Mouse (Mus musculus) lung, embryonic 16.5 days (tissue): ENCODE results near the gene Sulf2. TPM values are rescaled to one million over a fixed set of nuclear protein-coding genes. Genes with fewer than 3 reads are reported as not detected.

Source experiments
- ATAC-seq: fragments of 200-750 bp; cut with Nextera tagmentation; 2 replicates; pipeline ENCODE4 v1.8.0; 2017; ENCODE audit warnings: low read depth, mild to moderate bottlenecking, moderate library complexity
- H3K27ac ChIP-seq: fragments of 300-500 bp; sonication (generic); 2 replicates; pipeline ENCODE4 v1.5.1; 2014; ENCODE audit warnings: mild to moderate bottlenecking, control low read depth, low read length
- H3K27me3 ChIP-seq: fragments of 300-500 bp; sonication (generic); 2 replicates; pipeline ENCODE4 v1.6.1; 2014; ENCODE audit warnings: low read depth, low read length, mixed read lengths; ENCODE audit not compliant: control insufficient read depth, insufficient read depth
- H3K36me3 ChIP-seq: fragments of 300-500 bp; sonication (generic); 2 replicates; pipeline ENCODE4 v1.6.1; 2014; ENCODE audit warnings: low read length; ENCODE audit not compliant: control insufficient read depth, insufficient read depth
- H3K4me1 ChIP-seq: fragments of 300-500 bp; sonication (generic); replicated peaks from 2 replicates; pipeline ENCODE4 v1.6.1; 2014; ENCODE audit warnings: low read length, mixed read lengths; ENCODE audit not compliant: control insufficient read depth, insufficient read depth
- H3K4me2 ChIP-seq: fragments of 300-500 bp; sonication (generic); 2 replicates; pipeline ENCODE4 v1.6.1; 2014; ENCODE audit warnings: low read depth, low read length, control low read depth
- H3K4me3 ChIP-seq: fragments of 300-500 bp; sonication (generic); 2 replicates; pipeline ENCODE4 v1.5.1; 2014; ENCODE audit warnings: mild to moderate bottlenecking, low read length, control low read depth
- H3K9ac ChIP-seq: fragments of 300-500 bp; sonication (generic); 2 replicates; pipeline ENCODE4 v1.6.1; 2014; ENCODE audit warnings: low read length, control low read depth
- H3K9me3 ChIP-seq: fragments of 300-500 bp; sonication (generic); 2 replicates; pipeline ENCODE4 v1.6.1; 2016; ENCODE audit warnings: low read length; ENCODE audit not compliant: control insufficient read depth
- WGBS: fragments of 180-500 bp; shearing (Covaris S2); extraction: QIAGEN DNeasy Blood & Tissue Kit; methylation state at CpG from one replicate; pipeline ENCODE4 v1.1.7; 2014; 5-methylcytosine and 5-hydroxymethylcytosine counted together
- polyA plus RNA-seq: library from polyadenylated mRNA; unstranded; fragments of >200 nt; fragmentation: Nextera tagmentation; extraction: Ambion mirVana; gene quantifications from 2 replicates; pipeline ENCODE4 v1.2.1, GENCODE M21; 2015

Sulf2 gene
- polyA plus RNA-seq, 1 experiment from 2014 or later = 28.2 TPM

DNA sequence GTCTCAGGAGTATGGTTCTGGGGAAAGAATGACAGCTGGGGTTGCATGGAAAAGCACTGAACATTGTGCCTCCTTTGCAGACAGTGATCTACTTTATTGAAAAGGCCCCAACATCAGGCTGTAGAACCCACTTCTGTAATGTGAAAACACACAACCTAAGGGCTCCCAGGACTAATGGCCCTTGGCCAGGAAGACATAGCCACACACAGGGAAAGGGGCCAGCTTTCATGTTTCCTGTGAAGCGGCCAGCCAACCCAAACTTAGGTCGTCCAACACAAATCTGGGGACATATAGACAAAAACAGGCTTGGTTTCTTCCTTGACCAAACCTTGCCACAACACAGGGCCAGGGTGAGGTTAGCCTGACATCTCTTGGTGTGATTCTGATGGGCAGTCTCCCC, 35.5 kb downstream of the Sulf2 start:
- H3K9ac ChIP-seq = no peak overlapping the region
- no peak overlapping the region for H3K4me2 ChIP-seq
- ATAC-seq = no peak
- H3K27ac ChIP-seq = no peak overlapping the region
- H3K4me3 ChIP-seq = no peak overlapping the region
- no peaks in the 10 kb centered on the region for H3K9me3 ChIP-seq
- no peaks in the 10 kb centered on the region for H3K27me3 ChIP-seq
- 58% methylated on average over 2 of the region's 2 CpGs for WGBS
- H3K4me1 ChIP-seq = no peaks in the 10 kb centered on the region
- no peaks in the 10 kb centered on the region for H3K36me3 ChIP-seq

- no peak overlapping the region for H3K9ac ChIP-seq
- H3K9me3 ChIP-seq = no peaks in the 10 kb centered on the region
- ATAC-seq = no peak
- 98% methylated on average over 16 of the region's 16 CpGs for WGBS
- no peak overlapping the region for H3K4me2 ChIP-seq
- H3K27me3 ChIP-seq = no peaks in the 10 kb centered on the region
- H3K4me1 ChIP-seq = no peaks in the 10 kb centered on the region
- H3K36me3 ChIP-seq = no peaks in the 10 kb centered on the region
- no peak overlapping the region for H3K4me3 ChIP-seq
- no peak overlapping the region for H3K27ac ChIP-seq
These were observed 38.8 kb downstream of the Sulf2 start for GRCm38 (mm10) chr2:166116704-166117103.

DNA sequence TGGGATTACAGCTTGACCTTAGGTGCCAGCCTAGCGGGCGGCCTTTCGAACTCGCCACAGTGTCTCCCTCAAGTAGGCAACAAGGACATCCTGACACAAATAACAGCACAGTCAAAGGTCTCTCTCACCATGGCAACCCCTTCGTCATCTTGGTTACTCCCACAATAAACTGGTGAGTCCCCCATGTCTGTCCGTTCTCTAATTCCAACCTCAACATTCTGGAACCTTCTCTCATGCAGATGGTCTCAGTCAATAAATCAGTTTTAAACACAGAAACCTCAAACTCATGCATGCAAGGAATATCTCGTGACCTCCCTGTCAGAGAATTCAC, 39.2 kb downstream of the Sulf2 start:
- Histone ChIP-seq H3K4me1 (no peaks in the 10 kb centered on the region), H3K9ac (no peak overlapping the region), H3K9me3 (no peaks in the 10 kb centered on the region), H3K4me2 (no peak overlapping the region), H3K27ac (no peak overlapping the region), H3K27me3 (no peaks in the 10 kb centered on the region), H3K4me3 (no peak overlapping the region), H3K36me3 (no peaks in the 10 kb centered on the region)
- 71% methylated on average over 7 of the region's 7 CpGs for WGBS
- ATAC-seq = no peak

DNA sequence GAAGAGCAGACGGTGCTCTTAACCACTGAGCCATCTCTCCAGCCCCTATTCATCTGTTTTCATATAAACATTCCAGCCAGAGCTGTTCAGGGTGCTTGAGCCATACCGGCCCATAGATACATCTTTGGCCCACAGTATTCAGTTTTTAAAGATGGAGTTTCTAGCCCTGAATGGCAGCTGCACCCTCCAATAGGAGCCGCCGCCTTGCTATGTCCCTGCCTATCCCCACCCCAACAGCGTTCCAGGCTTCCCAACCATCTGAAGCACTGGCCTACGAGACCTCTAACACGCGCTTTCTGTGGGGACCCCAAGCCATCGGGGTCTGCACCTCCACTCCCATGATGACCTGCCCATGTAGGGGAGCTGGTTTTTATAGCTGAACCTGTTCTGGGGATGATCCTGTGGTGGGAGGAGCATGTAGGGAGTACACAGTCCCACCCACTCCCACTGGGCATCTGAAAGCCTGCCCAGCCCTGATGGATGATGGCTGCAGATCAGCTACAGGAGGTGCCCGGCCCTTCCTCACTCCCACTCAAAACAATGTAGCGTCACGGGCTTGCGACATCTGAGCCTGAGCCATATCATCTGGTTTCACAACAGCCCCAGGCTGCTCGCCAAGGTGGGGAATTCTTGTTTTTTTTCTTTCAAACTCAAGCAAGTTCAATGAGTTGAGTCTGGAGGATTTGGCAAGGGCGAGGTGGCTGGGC, 39.7 kb downstream of the Sulf2 start:
- H3K27me3 ChIP-seq = no peaks in the 10 kb centered on the region
- no peaks in the 10 kb centered on the region for H3K36me3 ChIP-seq
- H3K9ac ChIP-seq = no peak overlapping the region
- no peak overlapping the region for H3K4me2 ChIP-seq
- H3K4me3 ChIP-seq = no peak overlapping the region
- H3K27ac ChIP-seq = no peak overlapping the region
- 64% methylated on average over 15 of the region's 15 CpGs for WGBS
- ATAC-seq = peak; percentile 93
- no peaks in the 10 kb centered on the region for H3K4me1 ChIP-seq
- H3K9me3 ChIP-seq = no peaks in the 10 kb centered on the region

DNA sequence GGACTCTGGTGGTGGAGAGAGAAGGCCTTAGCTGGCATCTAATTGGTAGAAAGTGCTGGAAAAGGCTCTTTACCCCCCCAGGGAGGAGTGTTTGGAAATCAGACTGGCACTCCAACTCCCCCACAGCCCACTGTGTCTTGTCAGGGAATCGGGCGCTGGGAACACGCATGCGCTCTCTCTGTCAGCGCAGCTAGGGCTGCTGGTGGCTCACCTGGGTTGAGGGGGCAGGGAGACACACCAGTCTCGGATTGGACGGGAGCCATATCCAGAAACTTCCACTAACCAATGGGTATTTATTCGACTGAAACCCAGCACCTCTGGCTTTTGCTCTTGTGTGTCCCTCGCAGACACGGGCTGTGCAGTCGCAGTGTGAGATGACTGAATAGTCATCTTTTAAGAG, 42.5 kb downstream of the Sulf2 start:
- Histone ChIP-seq H3K9ac (no peak overlapping the region), H3K27ac (no peak overlapping the region), H3K4me3 (no peak overlapping the region), H3K9me3 (no peaks in the 10 kb centered on the region), H3K27me3 (no peaks in the 10 kb centered on the region), H3K4me2 (no peak overlapping the region), H3K4me1 (no peaks in the 10 kb centered on the region), H3K36me3 (no peaks in the 10 kb centered on the region)
- ATAC-seq = no peak
- WGBS = 80% methylated on average over 11 of the region's 11 CpGs

DNA sequence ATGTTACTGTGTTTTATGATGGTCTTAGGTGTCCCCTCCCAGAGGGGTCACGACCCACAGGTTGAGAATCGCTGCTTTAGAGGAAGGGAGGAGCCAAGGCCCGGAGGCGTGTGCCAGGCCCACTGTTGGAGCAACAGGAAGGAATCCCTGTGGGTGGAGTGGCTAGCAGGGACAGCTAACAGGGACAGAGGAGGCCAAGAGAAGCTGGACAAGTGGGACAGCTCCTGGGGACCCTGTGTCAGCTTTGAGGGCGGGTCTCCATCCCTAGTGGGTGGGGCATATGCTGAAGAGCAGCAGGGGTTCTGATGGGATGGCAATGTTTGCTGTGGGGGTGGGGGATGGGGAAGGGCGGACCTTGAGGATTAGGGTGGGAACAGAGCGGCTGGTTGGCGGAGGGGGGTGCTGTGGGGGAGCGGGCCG, 43.6 kb downstream of the Sulf2 start:
- no peak overlapping the region for H3K4me2 ChIP-seq
- no peaks in the 10 kb centered on the region for H3K9me3 ChIP-seq
- ATAC-seq = no peak
- no peak overlapping the region for H3K4me3 ChIP-seq
- no peak overlapping the region for H3K27ac ChIP-seq
- H3K4me1 ChIP-seq = no peaks in the 10 kb centered on the region
- H3K36me3 ChIP-seq = no peaks in the 10 kb centered on the region
- no peaks in the 10 kb centered on the region for H3K27me3 ChIP-seq
- H3K9ac ChIP-seq = no peak overlapping the region
- 52% methylated on average over 10 of the region's 10 CpGs for WGBS

GRCm38 (mm10) chr2:166111238-166111637, 44.2 kb downstream of the Sulf2 start:
- Histone ChIP-seq H3K27me3 (no peaks in the 10 kb centered on the region), H3K9ac (no peak overlapping the region), H3K36me3 (no peaks in the 10 kb centered on the region), H3K4me3 (no peak overlapping the region), H3K9me3 (no peaks in the 10 kb centered on the region), H3K4me2 (no peak overlapping the region), H3K27ac (no peak overlapping the region), H3K4me1 (no peaks in the 10 kb centered on the region)
- WGBS = 75% methylated on average over 2 of the region's 2 CpGs
- ATAC-seq = no peak

DNA sequence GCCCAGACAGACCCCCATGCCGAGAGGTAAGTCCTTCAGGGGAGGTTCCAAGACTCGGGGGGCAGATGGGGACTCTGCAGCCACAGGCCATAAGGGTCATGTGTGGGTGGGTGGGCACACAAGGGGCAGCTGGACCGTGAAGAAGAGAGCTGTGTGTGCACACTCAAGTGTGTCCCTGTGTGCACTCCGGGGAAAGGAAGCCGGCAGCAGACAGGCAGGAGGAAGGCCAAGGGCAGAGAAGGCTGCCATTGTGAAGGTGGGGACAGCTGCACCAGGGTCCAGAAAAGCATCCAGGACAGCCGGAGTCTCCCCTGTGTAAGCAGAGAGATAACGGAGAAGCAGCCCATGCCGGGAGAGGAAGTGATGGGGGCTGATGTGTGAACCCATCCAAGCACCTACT, 44.7 kb downstream of the Sulf2 start:
- Histone ChIP-seq H3K4me1 (no peaks in the 10 kb centered on the region), H3K36me3 (no peaks in the 10 kb centered on the region), H3K27me3 (no peaks in the 10 kb centered on the region), H3K9ac (no peak overlapping the region), H3K27ac (no peak overlapping the region), H3K4me3 (no peak overlapping the region), H3K4me2 (no peak overlapping the region), H3K9me3 (no peaks in the 10 kb centered on the region)
- ATAC-seq = no peak
- 75% methylated on average over 8 of the region's 8 CpGs for WGBS

DNA sequence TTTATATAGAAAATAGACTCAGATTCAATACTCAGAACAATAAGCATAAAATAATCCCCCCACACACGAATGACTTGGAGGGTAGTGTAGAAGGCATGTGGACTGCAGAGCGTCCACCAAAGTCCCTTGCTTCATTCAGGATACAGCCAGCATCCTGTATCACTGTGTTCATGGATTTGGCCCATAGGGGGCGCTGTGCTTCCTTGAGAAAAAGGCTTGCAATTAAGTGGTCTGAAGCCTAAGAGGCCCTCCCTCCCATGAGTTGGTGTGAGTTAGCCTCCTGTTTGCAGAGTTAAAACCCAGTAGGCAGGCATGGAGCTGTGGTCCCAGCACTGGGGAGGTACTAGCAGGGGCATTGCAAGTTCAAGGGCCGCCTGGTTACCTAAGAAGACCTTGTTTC, 47.1 kb downstream of the Sulf2 start:
- Histone ChIP-seq H3K27me3 (no peaks in the 10 kb centered on the region), H3K4me1 (no peaks in the 10 kb centered on the region), H3K9me3 (no peaks in the 10 kb centered on the region), H3K27ac (no peak overlapping the region), H3K4me3 (no peak overlapping the region), H3K9ac (no peak overlapping the region), H3K4me2 (no peak overlapping the region), H3K36me3 (no peaks in the 10 kb centered on the region)
- peak; percentile 43; the same call in 1 of the 2 replicates for ATAC-seq
- WGBS = 25% methylated on average over 4 of the region's 4 CpGs

GRCm38 (mm10) chr2:166107911-166108310, 47.6 kb downstream of the Sulf2 start:
- WGBS = 81% methylated on average over 5 of the region's 5 CpGs
- H3K4me1 ChIP-seq = no peaks in the 10 kb centered on the region
- H3K9ac ChIP-seq = no peak overlapping the region
- H3K27me3 ChIP-seq = no peaks in the 10 kb centered on the region
- ATAC-seq = no peak
- no peak overlapping the region for H3K4me2 ChIP-seq
- H3K36me3 ChIP-seq = no peaks in the 10 kb centered on the region
- no peaks in the 10 kb centered on the region for H3K9me3 ChIP-seq
- no peak overlapping the region for H3K4me3 ChIP-seq
- H3K27ac ChIP-seq = no peak overlapping the region
